Mouse (Mus musculus): ENCODE data around the gene Mtch1. TPM values are rescaled to one million over a fixed set of nuclear protein-coding genes. Genes with fewer than 3 reads are reported as not detected.
A peak's percentile ranks its signal among the peaks of the same experiment; 100 is the strongest.

Gene Mtch1
- polyA plus RNA-seq, 1 experiment from 2014 or later = 143 TPM

DNA sequence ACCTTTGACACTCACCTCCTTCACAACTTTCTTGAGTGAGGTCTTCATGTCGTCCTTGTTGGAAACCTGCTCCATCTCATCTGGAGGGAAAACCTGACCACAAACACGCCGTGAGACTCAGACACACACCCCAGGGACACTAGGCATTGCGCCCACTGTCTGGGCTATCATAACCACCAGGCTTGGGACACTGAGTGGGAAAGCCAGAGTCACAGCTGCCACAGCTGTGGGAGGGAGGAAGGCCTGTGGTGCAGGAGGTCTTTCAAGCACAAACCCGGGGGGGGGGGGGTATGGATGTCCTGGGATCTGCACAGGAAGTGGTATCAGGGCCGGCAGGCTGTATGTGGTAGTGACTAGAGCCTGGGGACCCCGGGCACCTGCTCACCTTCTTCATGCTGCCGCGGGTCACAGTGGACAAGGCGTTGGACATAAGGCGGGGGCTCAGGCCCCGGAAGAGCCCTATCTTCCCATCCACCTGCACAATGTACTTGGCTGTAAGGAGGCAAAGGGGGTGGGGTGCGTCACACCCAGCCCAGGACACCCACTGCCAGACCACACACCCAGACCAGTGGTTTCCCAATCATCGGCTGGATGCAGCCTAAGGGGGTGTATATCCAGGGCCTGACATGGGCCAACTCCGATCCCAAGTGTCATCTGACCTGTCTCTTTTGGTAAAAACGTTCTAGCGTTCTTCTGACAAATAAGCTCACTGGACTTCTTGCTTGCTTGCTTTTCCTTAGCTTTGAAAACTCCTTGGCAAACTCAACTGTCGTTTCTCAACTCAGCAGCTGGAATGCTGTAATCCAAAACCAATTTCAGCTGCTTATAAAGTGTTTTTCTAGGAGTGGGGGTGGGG, 7.1 kb downstream of the Mtch1 start:
- 80% methylated on average over 18 of the region's 18 CpGs for WGBS
- no peaks in the 10 kb centered on the region for H3K9me3 ChIP-seq (ENCODE audit: control insufficient read depth)
- H3K36me3 ChIP-seq (ENCODE audit: control insufficient read depth, insufficient read depth) = peaks cover 63% of the 10 kb centered on the region
- no peak overlapping the region for H3K9ac ChIP-seq (ENCODE audit: low read depth, low read length)
- ATAC-seq = no peak
- 0 out of 2 replicates have a peak, but pooled peaks cover 5% of the 10 kb centered on the region for H3K4me1 ChIP-seq (replicated peaks; ENCODE audit: control insufficient read depth, insufficient read depth, low read length)
- no peak overlapping the region for H3K27ac ChIP-seq (ENCODE audit: low read depth, low read length)
- H3K27me3 ChIP-seq (replicated peaks; ENCODE audit: control insufficient read depth, insufficient read depth, low read length) = no peaks in the 10 kb centered on the region
- no peak overlapping the region for H3K4me2 ChIP-seq (replicated peaks; ENCODE audit: low read depth)
- no peak overlapping the region for H3K4me3 ChIP-seq (ENCODE audit: low read depth, low read length)
- TF ChIP-seq CTCF (IDR thresholded peaks at IDR 0.05; ENCODE audit: low read depth) = no peak

DNA sequence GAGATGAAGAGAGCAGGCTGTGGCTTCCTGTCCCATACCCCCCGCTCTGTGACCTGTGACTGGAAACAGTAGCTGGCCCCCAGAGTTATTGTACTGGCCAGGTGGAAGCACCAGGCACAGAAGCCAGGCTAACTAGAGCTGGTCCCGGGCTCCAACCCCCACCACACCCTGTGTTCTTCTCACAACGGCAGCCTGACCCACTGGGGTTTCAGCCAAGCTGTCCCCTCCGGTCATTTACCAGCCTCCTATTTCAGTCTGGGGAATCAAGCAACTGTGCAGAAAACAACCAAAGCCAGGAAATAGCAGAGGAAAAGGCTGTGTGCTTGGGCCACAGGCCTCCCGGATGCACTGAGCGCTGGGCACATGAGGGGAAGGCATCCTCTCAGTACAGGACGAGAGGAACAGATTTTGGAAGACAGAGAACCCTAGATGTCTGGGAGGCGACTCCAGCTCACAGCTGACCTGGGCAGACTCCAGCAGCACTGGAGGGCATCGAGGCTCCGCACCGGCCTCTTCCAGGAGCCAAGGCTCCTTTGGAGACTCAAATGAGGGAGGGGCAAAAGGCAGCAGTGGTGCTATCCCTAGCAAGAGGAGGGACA, 8.5 kb downstream of the Mtch1 start:
- TF ChIP-seq CTCF (IDR thresholded peaks at IDR 0.05; ENCODE audit: low read depth) = no peak
- H3K27ac ChIP-seq (ENCODE audit: low read depth, low read length) = peak overlapping the region; percentile 35; the same call in 1 of the 2 replicates
- no peak overlapping the region for H3K4me2 ChIP-seq (replicated peaks; ENCODE audit: low read depth)
- WGBS = 80% methylated on average over 11 of the region's 11 CpGs
- H3K27me3 ChIP-seq (replicated peaks; ENCODE audit: control insufficient read depth, insufficient read depth, low read length) = no peaks in the 10 kb centered on the region
- ATAC-seq = no peak
- no peak overlapping the region for H3K4me3 ChIP-seq (ENCODE audit: low read depth, low read length)
- H3K36me3 ChIP-seq (ENCODE audit: control insufficient read depth, insufficient read depth) = peaks cover 70% of the 10 kb centered on the region
- no peaks in the 10 kb centered on the region for H3K9me3 ChIP-seq (ENCODE audit: control insufficient read depth)
- H3K4me1 ChIP-seq (replicated peaks; ENCODE audit: control insufficient read depth, insufficient read depth, low read length) = 0 out of 2 replicates have a peak, but pooled peaks cover 5% of the 10 kb centered on the region
- H3K9ac ChIP-seq (ENCODE audit: low read depth, low read length) = no peak overlapping the region

DNA sequence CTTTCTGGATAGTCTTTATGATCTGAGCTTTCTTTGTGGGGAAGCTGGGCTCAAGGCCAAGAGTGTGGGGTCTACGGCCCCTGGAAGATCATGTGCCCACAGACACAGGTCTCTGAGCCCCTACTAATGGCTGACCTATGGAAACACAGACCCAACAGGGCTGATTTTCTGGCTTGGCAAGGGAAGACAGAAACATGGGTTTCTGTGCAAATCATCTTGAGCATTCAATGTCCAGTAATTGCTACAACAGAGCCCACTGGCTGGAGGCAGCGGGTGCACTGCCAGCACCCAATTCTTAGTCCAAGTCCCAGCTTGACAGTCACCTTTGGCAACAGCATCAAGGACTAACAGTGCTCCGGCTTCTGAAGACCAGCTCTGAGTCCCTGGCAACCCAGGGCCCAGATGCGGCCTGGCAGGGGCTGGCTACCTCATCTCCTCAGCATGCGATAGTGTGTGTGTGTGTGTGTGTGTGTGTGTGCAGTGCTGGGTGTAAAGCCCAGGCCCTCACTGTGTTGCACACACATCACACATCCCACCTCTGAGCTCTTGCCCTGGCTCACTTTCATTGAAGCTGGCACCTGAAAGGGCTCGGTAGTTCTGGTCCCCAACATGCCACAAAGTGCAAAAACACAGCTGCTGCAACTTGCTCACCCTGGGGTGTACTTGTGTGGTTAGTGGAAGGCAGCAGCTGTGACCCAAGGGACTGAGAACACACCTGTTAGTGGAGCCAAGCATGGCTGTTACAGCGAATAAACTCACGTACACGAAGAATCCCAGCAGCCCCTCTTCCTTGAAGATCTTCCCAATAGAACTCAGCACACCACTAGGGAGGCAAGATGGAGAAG, 9.5 kb downstream of the Mtch1 start:
- H3K36me3 ChIP-seq (ENCODE audit: control insufficient read depth, insufficient read depth) = peaks cover 68% of the 10 kb centered on the region
- ATAC-seq = no peak
- H3K27ac ChIP-seq (ENCODE audit: low read depth, low read length) = 0 out of 2 replicates have a peak overlapping the region, but pooled peaks have one; percentile 35

DNA sequence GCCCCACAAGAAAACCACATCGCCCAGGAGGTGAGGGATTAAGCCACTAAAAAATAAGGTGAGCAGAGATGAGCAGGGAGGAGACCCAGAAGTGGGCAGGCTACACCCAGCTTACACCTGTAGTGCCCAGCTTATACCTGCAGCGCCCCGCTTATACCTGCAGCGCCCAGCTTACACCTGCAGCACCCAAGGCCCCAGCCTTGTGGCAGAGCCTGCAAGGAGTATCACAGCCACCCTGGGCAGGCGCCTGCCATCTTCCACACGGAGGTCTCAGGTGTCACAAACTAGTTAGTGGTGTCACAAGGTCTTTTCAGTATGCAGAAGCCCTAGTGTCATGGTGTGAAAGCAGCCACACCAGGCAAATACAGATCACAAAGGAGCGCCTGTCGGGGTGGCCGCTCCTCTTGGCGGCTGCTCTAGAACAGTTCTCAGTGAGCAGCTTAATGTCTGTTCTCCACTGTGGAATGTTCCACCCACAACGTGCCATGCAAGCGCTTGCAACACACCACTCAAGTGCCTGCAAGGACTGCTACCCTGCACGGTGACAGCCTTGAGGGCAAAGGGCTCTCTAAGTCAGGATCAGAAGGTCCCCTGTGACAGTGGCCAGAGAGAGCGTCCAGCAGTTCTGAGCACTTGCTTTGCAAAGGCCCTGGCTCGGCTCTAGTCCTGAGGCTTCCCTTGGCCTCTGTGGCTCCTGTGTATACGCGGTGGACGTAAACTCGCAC, 11.3 kb downstream of the Mtch1 start:
- Histone ChIP-seq H3K27me3 (replicated peaks; ENCODE audit: control insufficient read depth, insufficient read depth, low read length) (no peaks in the 10 kb centered on the region), H3K9me3 (ENCODE audit: control insufficient read depth) (no peaks in the 10 kb centered on the region), H3K4me2 (replicated peaks; ENCODE audit: low read depth) (no peak overlapping the region), H3K36me3 (ENCODE audit: control insufficient read depth, insufficient read depth) (peaks cover 81% of the 10 kb centered on the region), H3K9ac (ENCODE audit: low read depth, low read length) (no peak overlapping the region), H3K27ac (ENCODE audit: low read depth, low read length) (no peak overlapping the region), H3K4me3 (ENCODE audit: low read depth, low read length) (no peak overlapping the region), H3K4me1 (replicated peaks; ENCODE audit: control insufficient read depth, insufficient read depth, low read length) (no peaks in the 10 kb centered on the region)
- no peak for ATAC-seq
- WGBS = 88% methylated on average over 19 of the region's 19 CpGs
- TF ChIP-seq CTCF (IDR thresholded peaks at IDR 0.05; ENCODE audit: low read depth) = no peak

More for the DNA sequence above, 9.5 kb downstream of the Mtch1 start:
- no peak overlapping the region for H3K9ac ChIP-seq (ENCODE audit: low read depth, low read length)
- no peaks in the 10 kb centered on the region for H3K9me3 ChIP-seq (ENCODE audit: control insufficient read depth)
- no peaks in the 10 kb centered on the region for H3K27me3 ChIP-seq (replicated peaks; ENCODE audit: control insufficient read depth, insufficient read depth, low read length)
- 91% methylated on average over 9 of the region's 9 CpGs for WGBS
- no peak overlapping the region for H3K4me2 ChIP-seq (replicated peaks; ENCODE audit: low read depth)
- H3K4me3 ChIP-seq (ENCODE audit: low read depth, low read length) = no peak overlapping the region
- H3K4me1 ChIP-seq (replicated peaks; ENCODE audit: control insufficient read depth, insufficient read depth, low read length) = 0 out of 2 replicates have a peak, but pooled peaks cover 5% of the 10 kb centered on the region
- no peak for TF ChIP-seq CTCF (IDR thresholded peaks at IDR 0.05; ENCODE audit: low read depth)

DNA sequence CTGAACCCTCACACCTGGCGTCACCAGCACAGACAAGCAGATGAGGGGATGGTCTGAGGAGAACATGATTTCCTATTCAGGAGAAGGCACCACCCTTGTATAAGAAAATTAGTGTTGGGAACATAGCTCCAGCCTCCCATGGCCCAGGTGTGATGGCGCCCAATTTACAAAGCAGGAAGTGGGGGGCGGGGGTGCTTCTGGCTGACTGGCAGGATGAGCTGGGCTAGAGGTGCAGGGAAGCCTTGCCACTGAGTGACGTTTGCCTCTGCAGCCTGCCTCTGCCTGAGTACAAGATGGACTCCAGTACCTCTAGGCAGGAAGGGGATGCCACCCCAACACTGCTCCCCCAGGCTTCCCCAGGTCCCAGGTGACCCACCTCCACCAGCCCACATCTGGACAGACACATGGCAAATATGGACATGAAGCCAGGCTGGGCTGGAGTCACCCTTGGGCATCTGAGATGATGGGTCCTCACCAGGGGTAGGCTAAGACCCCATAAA, 15.5 kb downstream of the Mtch1 start:
- no peak for ATAC-seq
- TF ChIP-seq CTCF (IDR thresholded peaks at IDR 0.05; ENCODE audit: low read depth) = no peak
- no peak overlapping the region for H3K4me2 ChIP-seq (replicated peaks; ENCODE audit: low read depth)
- no peak overlapping the region for H3K9ac ChIP-seq (ENCODE audit: low read depth, low read length)
- H3K27ac ChIP-seq (ENCODE audit: low read depth, low read length) = no peak overlapping the region
- H3K27me3 ChIP-seq (replicated peaks; ENCODE audit: control insufficient read depth, insufficient read depth, low read length) = no peaks in the 10 kb centered on the region
- WGBS = 83% methylated on average over 4 of the region's 4 CpGs
- no peaks in the 10 kb centered on the region for H3K4me1 ChIP-seq (replicated peaks; ENCODE audit: control insufficient read depth, insufficient read depth, low read length)
- no peaks in the 10 kb centered on the region for H3K9me3 ChIP-seq (ENCODE audit: control insufficient read depth)
- H3K36me3 ChIP-seq (ENCODE audit: control insufficient read depth, insufficient read depth) = peaks cover 52% of the 10 kb centered on the region
- H3K4me3 ChIP-seq (ENCODE audit: low read depth, low read length) = no peak overlapping the region

All from intestine, postnatal 0 days (tissue).